Mouse (Mus musculus): ENCODE results near the gene Platr17. TPM values are rescaled to one million over a fixed set of nuclear protein-coding genes. Genes with fewer than 3 reads are reported as not detected.
A peak's percentile ranks its signal among the peaks of the same experiment; 100 is the strongest.

The Platr17 gene
- polyA plus RNA-seq, 1 experiment from 2014 or later = 0.28 TPM

DNA sequence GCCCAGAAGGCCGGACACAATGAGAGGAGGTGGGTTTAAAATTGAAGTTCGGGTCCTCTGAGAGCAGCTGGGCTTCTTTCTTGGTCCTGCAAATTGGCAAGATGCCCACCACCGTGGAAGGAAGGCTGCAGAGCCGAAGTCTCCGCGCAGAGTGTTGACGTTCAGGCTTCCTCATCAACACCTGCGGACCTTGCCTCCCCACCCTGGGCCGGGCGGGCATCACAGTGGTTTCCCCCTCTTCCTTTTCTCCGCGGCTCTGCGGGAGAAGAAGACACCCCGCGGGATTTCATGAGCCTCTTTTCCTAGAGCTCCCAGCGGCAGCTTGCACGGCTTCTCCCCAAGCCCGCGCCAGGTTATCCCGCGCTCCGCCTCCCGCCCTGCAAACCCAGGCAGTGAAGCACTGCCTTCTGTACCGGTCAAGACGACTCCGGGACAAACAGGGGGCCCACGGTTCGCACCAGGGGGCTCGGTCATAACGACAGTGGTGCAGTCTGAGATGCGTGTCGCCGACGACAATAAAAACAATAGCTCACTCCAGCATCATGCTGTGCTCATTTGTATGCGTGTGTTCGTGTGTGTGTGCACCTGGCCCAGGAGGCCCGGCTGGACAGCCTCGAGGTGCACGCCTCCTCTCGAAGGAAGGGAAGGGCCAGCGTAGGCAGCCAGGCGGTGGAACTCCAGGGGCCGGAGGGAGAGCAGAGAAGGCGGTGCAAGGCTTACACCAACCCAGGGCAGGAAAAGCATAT is 3.6 kb downstream of the Platr17 start:
- under 1% methylated on average over 43 of the region's 44 CpGs for WGBS
- no peaks in the 10 kb centered on the region for H3K27me3 ChIP-seq
- ATAC-seq = no peak
- H3K4me2 ChIP-seq = peak overlapping the region; percentile 95
- H3K9ac ChIP-seq = peak overlapping the region; percentile 80
- H3K27ac ChIP-seq = peak overlapping the region; percentile 84
- peaks cover 28% of the 10 kb centered on the region for H3K36me3 ChIP-seq (ENCODE audit: poor library complexity, severe bottlenecking)
- peaks cover 27% of the 10 kb centered on the region for H3K4me1 ChIP-seq
- H3K4me3 ChIP-seq = peak overlapping the region; percentile 88
- H3K9me3 ChIP-seq (replicated peaks) = no peaks in the 10 kb centered on the region

DNA sequence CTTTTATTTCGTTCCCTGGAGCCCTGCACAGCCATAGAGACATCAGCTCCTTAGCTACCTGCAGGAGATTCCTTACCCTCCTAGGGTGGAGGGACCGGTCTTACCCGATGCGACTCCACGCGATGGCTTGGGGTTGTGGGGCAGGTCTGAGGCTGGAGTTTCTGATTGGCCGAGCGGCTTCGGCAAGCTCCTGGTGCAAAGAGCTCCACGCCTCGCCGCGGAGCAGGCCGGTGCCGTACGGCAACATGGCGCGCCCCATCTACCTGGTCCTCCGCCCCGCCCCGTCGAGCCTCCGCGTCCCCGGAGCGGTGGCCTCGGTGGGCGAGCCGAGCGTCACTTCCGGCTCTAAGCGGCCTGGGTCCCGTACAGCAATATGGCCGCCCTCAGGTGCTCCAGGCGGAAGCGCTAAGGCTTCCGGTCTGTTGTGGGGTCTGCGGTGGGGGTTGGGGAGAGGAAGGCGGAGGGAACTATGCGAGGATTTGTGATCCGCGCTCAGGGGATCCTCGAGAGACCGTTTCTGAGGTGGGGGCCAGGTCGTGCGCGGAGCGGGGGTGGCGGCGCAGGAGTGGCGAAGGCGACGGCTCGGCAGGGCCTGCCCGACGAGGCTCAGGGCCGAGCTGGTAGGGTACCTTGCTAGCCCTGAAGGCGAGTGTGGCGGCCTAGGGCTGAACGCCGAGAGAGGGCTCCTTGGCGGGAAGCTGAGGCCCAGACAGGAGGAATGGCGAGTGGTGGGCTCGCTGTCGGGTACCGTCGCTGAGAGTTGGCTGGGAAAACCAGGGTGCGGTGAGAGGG is 4.3 kb downstream of the Platr17 start, which contains the start of gene Daxx:
Gene Daxx (plus strand): TSS at position 338 of the 792 bp plus-strand sequence.
- Histone ChIP-seq H3K27ac (peak within 1 kb of the TSS; percentile 84), H3K4me3 (peak within 1 kb of the TSS; percentile 88), H3K4me2 (peak within 1 kb of the TSS; percentile 95), H3K36me3 (ENCODE audit: poor library complexity, severe bottlenecking) (peaks cover 36% of the 10 kb centered on the region), H3K27me3 (no peaks in the 10 kb centered on the region), H3K4me1 (peaks cover 30% of the 10 kb centered on the region), H3K9ac (peak within 1 kb of the TSS; percentile 89), H3K9me3 (replicated peaks) (no peaks in the 10 kb centered on the region)
- under 1% methylated on average over 68 of the region's 68 CpGs for WGBS
- ATAC-seq = peak; percentile 97

DNA sequence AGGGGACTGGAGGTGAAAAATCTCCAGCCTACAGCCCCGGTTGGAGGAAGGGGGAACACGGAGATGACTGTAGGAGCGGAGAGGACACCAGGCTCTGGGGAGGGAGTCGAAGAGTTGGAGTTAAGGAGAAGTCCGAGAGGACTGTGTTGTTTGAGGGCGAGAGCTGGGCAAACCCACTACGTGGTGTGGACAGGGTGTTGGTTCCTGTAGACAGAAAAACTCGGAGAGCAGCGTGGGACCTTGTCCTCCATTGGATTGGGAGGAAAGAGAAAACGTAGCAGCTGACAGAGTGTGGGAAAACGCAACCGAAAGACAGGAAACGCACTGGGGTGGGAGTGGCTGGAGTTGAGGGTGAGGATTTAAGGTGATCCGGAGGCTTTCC is 4.9 kb downstream of the Platr17 start:
- Histone ChIP-seq H3K4me1 (peaks cover 36% of the 10 kb centered on the region), H3K27ac (peak overlapping the region; percentile 84), H3K9me3 (replicated peaks) (no peaks in the 10 kb centered on the region), H3K36me3 (ENCODE audit: poor library complexity, severe bottlenecking) (peaks cover 40% of the 10 kb centered on the region), H3K4me3 (peak overlapping the region; percentile 88), H3K9ac (peak overlapping the region; percentile 89), H3K27me3 (no peaks in the 10 kb centered on the region), H3K4me2 (peak overlapping the region; percentile 95)
- under 1% methylated on average over 14 of the region's 14 CpGs for WGBS
- ATAC-seq = no peak

DNA sequence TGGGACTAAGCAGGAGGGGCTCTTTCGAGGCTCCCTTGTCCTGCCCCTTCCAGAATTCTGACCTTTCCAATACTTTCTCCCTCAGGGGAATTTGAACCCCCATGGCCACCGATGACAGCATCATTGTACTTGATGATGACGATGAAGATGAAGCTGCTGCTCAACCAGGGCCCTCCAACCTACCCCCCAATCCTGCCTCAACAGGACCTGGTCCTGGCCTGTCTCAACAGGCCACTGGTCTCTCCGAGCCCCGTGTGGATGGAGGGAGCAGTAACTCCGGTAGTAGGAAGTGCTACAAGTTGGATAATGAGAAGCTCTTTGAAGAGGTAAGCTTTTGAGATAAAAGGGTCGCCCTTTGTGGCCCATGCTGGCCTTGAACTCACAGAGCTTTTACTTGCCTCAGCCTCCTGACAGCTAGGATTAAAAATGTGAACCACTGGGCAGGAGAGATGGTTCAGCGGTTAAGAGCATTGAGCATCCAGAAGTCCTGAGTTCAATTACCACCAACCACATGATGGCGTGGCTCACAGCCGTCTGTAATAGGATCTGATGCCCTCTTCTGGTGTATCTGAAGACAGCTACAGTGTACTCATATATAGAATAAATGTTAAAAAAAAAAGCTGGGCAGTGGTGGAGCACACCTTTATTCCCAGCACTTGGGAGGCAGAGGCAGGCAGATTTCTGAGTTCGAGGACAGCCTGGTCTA is 5.6 kb downstream of the Platr17 start:
- Histone ChIP-seq H3K4me3 (peak overlapping the region; percentile 88), H3K36me3 (ENCODE audit: poor library complexity, severe bottlenecking) (peaks cover 43% of the 10 kb centered on the region), H3K27ac (no peak overlapping the region), H3K9ac (peak overlapping the region; percentile 89), H3K4me2 (peak overlapping the region; percentile 95), H3K27me3 (no peaks in the 10 kb centered on the region), H3K9me3 (replicated peaks) (no peaks in the 10 kb centered on the region), H3K4me1 (peaks cover 43% of the 10 kb centered on the region)
- ATAC-seq = no peak
- 51% methylated on average over 11 of the region's 11 CpGs for WGBS

DNA sequence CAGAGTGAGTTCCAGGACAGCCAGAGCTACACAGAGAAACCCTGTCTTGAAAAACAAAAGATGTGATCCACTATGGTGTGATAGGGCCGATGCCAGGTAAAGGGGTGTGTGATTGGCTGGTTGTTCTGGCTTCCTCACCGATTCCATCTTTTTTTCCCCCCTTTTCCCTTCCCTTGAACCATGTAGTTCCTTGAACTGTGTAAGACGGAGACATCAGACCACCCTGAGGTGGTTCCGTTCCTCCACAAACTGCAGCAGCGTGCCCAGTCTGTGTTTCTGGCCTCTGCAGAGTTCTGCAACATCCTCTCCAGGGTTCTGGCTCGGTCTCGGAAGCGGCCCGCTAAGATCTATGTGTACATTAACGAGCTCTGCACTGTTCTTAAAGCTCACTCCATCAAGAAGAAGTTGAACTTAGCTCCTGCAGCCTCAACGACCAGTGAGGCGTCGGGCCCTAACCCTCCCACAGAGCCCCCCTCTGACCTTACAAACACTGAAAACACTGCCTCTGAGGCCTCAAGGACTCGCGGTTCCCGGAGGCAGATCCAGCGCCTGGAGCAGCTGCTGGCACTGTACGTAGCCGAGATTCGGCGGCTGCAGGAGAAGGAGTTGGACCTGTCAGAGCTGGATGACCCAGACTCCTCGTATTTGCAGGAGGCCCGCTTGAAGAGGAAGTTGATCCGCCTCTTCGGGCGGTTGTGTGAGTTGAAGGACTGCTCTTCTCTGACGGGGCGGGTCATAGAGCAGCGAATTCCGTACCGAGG is 6.3 kb downstream of the Platr17 start:
- H3K27me3 ChIP-seq = no peaks in the 10 kb centered on the region
- no peak for ATAC-seq
- H3K36me3 ChIP-seq (ENCODE audit: poor library complexity, severe bottlenecking) = peaks cover 43% of the 10 kb centered on the region
- H3K4me3 ChIP-seq = no peak overlapping the region
- peaks cover 44% of the 10 kb centered on the region for H3K4me1 ChIP-seq
- H3K9ac ChIP-seq = no peak overlapping the region
- 90% methylated on average over 31 of the region's 31 CpGs for WGBS
- H3K4me2 ChIP-seq = no peak overlapping the region; the same call in 1 of the 2 replicates
- no peak overlapping the region for H3K27ac ChIP-seq
- no peaks in the 10 kb centered on the region for H3K9me3 ChIP-seq (replicated peaks)

DNA sequence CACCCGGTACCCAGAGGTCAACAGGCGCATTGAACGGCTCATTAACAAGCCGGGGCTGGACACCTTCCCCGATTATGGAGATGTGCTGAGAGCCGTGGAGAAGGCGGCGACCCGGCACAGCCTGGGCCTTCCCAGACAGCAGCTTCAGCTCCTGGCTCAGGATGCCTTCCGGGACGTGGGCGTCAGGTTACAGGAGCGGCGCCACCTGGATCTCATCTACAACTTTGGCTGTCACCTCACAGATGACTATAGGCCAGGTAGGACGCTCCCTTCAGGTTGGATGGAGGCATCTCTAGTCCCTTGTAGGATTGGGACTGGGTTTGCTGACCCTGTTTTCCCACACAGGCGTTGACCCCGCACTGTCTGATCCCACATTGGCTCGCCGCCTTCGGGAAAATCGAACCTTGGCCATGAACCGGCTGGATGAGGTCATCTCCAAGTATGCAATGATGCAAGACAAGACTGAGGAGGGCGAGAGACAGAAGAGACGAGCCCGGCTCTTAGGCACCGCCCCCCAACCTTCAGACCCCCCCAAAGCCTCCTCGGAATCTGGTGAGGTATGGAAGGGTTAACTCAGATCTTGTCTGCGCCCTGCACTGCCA is 7.0 kb downstream of the Platr17 start:
- Histone ChIP-seq H3K27me3 (no peaks in the 10 kb centered on the region), H3K4me3 (no peak overlapping the region), H3K4me1 (peaks cover 50% of the 10 kb centered on the region), H3K36me3 (ENCODE audit: poor library complexity, severe bottlenecking) (peaks cover 43% of the 10 kb centered on the region), H3K9ac (no peak overlapping the region), H3K9me3 (replicated peaks) (no peaks in the 10 kb centered on the region), H3K4me2 (no peak overlapping the region), H3K27ac (no peak overlapping the region)
- WGBS = 92% methylated on average over 28 of the region's 28 CpGs
- no peak for ATAC-seq

DNA sequence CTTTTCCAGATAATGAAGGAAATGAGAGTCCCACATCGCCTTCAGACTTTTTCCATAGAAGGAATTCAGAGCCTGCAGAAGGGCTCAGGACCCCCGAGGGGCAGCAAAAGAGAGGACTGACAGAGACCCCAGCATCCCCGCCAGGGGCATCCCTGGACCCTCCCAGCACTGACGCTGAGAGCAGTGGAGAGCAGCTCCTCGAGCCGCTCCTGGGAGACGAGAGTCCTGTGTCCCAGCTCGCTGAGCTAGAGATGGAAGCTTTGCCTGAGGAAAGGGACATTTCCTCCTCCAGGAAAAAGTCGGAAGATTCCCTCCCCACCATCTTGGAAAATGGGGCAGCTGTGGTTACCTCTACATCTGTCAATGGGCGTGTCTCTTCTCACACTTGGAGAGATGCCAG is 8.3 kb downstream of the Platr17 start:
- Histone ChIP-seq H3K4me2 (no peak overlapping the region), H3K27me3 (no peaks in the 10 kb centered on the region), H3K4me3 (no peak overlapping the region), H3K9me3 (replicated peaks) (no peaks in the 10 kb centered on the region), H3K4me1 (peaks cover 47% of the 10 kb centered on the region), H3K27ac (no peak overlapping the region), H3K36me3 (ENCODE audit: poor library complexity, severe bottlenecking) (peaks cover 55% of the 10 kb centered on the region), H3K9ac (no peak overlapping the region)
- 87% methylated on average over 10 of the region's 10 CpGs for WGBS
- ATAC-seq = no peak

DNA sequence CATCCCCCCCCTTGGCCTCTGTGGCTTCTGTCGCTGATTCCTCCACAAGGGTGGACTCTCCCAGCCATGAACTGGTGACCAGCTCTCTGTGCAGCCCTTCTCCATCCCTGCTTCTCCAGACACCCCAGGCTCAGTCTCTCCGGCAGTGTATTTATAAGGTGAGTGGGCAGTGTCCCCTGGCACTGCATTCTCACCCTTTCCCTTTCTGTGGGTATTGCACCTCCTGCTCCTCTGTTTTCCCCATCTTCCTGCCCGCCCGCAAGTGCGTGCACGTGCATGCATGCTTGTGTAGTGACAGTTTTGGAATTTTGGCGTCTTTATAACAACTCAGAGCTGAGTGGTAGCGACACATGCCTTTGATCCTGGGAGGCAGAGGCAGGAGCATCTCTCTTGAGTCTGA is 9.0 kb downstream of the Platr17 start:
- no peak overlapping the region for H3K9ac ChIP-seq
- H3K36me3 ChIP-seq (ENCODE audit: poor library complexity, severe bottlenecking) = peaks cover 56% of the 10 kb centered on the region
- no peak overlapping the region for H3K27ac ChIP-seq
- no peaks in the 10 kb centered on the region for H3K27me3 ChIP-seq
- ATAC-seq = no peak
- H3K4me3 ChIP-seq = no peak overlapping the region
- H3K4me1 ChIP-seq = peaks cover 50% of the 10 kb centered on the region
- no peaks in the 10 kb centered on the region for H3K9me3 ChIP-seq (replicated peaks)
- H3K4me2 ChIP-seq = no peak overlapping the region
- 97% methylated on average over 8 of the region's 8 CpGs for WGBS

DNA sequence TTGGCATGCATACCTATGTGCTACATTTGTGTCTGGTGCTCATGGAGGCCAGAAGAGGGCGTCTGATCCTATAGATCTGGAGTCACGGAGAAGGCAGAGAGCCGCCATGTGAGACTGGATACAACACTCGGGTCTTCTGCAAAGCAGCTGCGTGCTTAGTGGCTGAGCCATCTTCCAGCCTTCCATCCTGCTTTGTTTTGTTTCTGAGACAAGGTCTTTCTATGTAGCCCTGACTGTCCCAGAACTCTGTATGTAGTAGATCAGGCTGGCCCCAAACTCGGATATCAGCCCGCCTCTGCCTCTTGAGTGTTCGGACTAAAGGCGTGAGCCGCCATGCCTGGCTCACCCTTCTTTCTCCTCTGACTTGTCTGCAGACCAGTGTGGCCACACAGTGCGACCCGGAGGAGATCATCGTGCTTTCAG is 10.0 kb downstream of the Platr17 start:
- WGBS = 62% methylated on average over 13 of the region's 13 CpGs
- no peaks in the 10 kb centered on the region for H3K27me3 ChIP-seq
- H3K27ac ChIP-seq = peak overlapping the region; percentile 78; the same call in 1 of the 2 replicates
- no peaks in the 10 kb centered on the region for H3K9me3 ChIP-seq (replicated peaks)
- H3K4me1 ChIP-seq = peaks cover 59% of the 10 kb centered on the region
- peak overlapping the region; percentile 54 for H3K4me3 ChIP-seq
- peaks cover 56% of the 10 kb centered on the region for H3K36me3 ChIP-seq (ENCODE audit: poor library complexity, severe bottlenecking)
- H3K9ac ChIP-seq = 0 out of 2 replicates have a peak overlapping the region, but pooled peaks have one; percentile 62
- H3K4me2 ChIP-seq = peak overlapping the region; percentile 63
- no peak for ATAC-seq

DNA sequence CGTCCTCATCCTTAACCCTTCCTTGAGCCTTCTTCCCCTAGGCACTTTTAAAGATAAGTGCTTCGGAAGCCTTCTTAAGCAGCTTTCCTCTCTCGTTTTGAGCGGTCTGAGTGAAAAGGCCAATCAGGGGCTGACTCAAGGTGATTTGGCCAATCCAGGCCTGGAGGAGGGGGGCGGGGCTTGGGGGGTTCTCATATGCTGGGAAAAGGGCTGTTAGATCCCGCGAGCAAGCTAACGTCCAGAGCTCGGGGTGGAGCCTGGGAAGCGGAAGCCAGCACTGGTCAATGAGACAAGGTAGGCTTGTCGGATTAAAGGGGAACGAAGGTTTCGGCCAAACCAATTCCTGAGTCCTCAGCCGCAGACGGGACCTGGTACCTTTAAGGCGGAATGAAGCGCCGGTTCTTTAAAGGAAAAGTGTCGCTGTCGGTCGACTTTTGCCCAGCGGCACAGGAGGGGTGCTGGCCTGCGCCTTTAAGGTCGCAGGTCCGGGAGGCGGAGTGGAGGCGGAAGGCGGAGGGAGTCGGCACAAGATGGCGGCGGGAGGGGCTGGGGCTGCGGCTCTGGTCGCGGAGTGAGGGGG is 10.8 kb downstream of the Platr17 start, which contains the start of the genes Tapbp and Zbtb22:
Gene Tapbp (plus strand): TSS at position 229 of the 580 bp plus-strand sequence.
Gene Zbtb22 (plus strand): TSS at position 234 of the 580 bp plus-strand sequence.
- H3K27me3 ChIP-seq = no peaks in the 10 kb centered on the region
- peak within 1 kb of the TSS; percentile 54 for H3K4me3 ChIP-seq
- ATAC-seq = peak; percentile 91
- peaks cover 54% of the 10 kb centered on the region for H3K36me3 ChIP-seq (ENCODE audit: poor library complexity, severe bottlenecking)
- H3K9ac ChIP-seq = peak within 1 kb of the TSS; percentile 62
- H3K27ac ChIP-seq = peak within 1 kb of the TSS; percentile 78
- peaks cover 59% of the 10 kb centered on the region for H3K4me1 ChIP-seq
- peak within 1 kb of the TSS; percentile 63 for H3K4me2 ChIP-seq
- WGBS = 2% methylated on average over 30 of the region's 34 CpGs
- H3K9me3 ChIP-seq (replicated peaks) = no peaks in the 10 kb centered on the region

Measured in forebrain, embryonic 13.5 days (tissue).